Mouse (Mus musculus) kidney, adult 2 months (tissue): ENCODE measurements at regions not wholly inside any gene's neighbourhood (a gene's known extent, or its start where the extent isn't known, plus 50 kb on each side); places are given as distances from the start of the nearest gene placed in this dataset.

Source experiments
- CTCF ChIP-seq: fragments of 200-500 bp; conservative IDR thresholded peaks from 2 replicates; pipeline ENCODE4 v1.5.1; 2011; ENCODE audit warnings: low read depth, mild to moderate bottlenecking, control low read depth, low read length, moderate library complexity, mixed read lengths; ENCODE audit not compliant: insufficient read depth, insufficient read length
- POLR2A ChIP-seq: fragments of 200-500 bp; IDR thresholded peaks from one replicate; pipeline ENCODE4 v1.6.1; 2011; ENCODE audit warnings: low read depth, low read length, control low read depth

- no peak for TF ChIP-seq CTCF
- TF ChIP-seq POLR2A: no peak
These were observed 605.9 kb upstream of the Cdh11 start for GRCm38 (mm10) chr8:103391359-103391758.
